Mouse (Mus musculus) heart, postnatal 0 days (tissue): ENCODE measurements around the gene Tpbg. TPM values are rescaled to one million over a fixed set of nuclear protein-coding genes. Genes with fewer than 3 reads are reported as not detected.

Experiments used
- ATAC-seq: fragments of 200-750 bp; cut with Nextera tagmentation; 2 replicates; pipeline ENCODE4 v1.8.0; 2017; ENCODE audit warnings: low read depth, moderate number of reproducible peaks, moderate library complexity; ENCODE audit not compliant: insufficient read depth
- DNase-seq: peaks from one replicate; pipeline ENCODE4 v3.0.0-alpha.2; 2016; ENCODE audit warnings: low spot score
- H3K27ac ChIP-seq: fragments of 300-500 bp; sonication (generic); 2 replicates; pipeline ENCODE4 v1.5.1; 2014; ENCODE audit warnings: low read depth, mild to moderate bottlenecking
- H3K27me3 ChIP-seq: fragments of 300-500 bp; sonication (generic); 2 replicates; pipeline ENCODE4 v1.6.1; 2014; ENCODE audit warnings: low read length, mixed read lengths; ENCODE audit not compliant: control insufficient read depth, insufficient read depth
- H3K36me3 ChIP-seq: fragments of 300-500 bp; sonication (generic); replicated peaks from 2 replicates; pipeline ENCODE4 v1.6.1; 2014; ENCODE audit warnings: low read length, mixed read lengths; ENCODE audit not compliant: control insufficient read depth, insufficient read depth
- H3K4me1 ChIP-seq: fragments of 300-500 bp; sonication (generic); 2 replicates; pipeline ENCODE4 v1.6.1; 2014; ENCODE audit warnings: antibody characterized with exemption; ENCODE audit not compliant: control insufficient read depth, insufficient read depth
- H3K4me2 ChIP-seq: fragments of 300-500 bp; sonication (generic); 2 replicates; pipeline ENCODE4 v1.6.1; 2014; ENCODE audit warnings: low read depth, mild to moderate bottlenecking, low read length, moderate library complexity
- H3K4me3 ChIP-seq: fragments of 300-500 bp; sonication (generic); 2 replicates; pipeline ENCODE4 v1.5.1; 2014; ENCODE audit warnings: low read depth, low read length
- H3K9ac ChIP-seq: fragments of 300-500 bp; sonication (generic); replicated peaks from 2 replicates; pipeline ENCODE4 v1.6.1; 2014; ENCODE audit warnings: low read depth, low read length, mixed read lengths
- H3K9me3 ChIP-seq: fragments of 300-500 bp; sonication (generic); replicated peaks from 2 replicates; pipeline ENCODE4 v1.6.1; 2016; ENCODE audit warnings: low read length; ENCODE audit not compliant: control insufficient read depth
- CTCF ChIP-seq: IDR thresholded peaks from 2 replicates; pipeline ENCODE4 v1.5.1; 2016; ENCODE audit warnings: antibody characterized with exemption, control low read depth, low read depth
- EP300 ChIP-seq: IDR thresholded peaks from 2 replicates; pipeline ENCODE4 v1.6.1; 2016; ENCODE audit warnings: antibody characterized with exemption, low read depth
- WGBS: fragments of 180-500 bp; shearing (Covaris S2); extraction: QIAGEN DNeasy Blood & Tissue Kit; methylation state at CpG from one replicate; pipeline ENCODE4 v1.1.7; 2014; 5-methylcytosine and 5-hydroxymethylcytosine counted together
- polyA plus RNA-seq: library from polyadenylated mRNA; unstranded; fragments of >200 nt; fragmentation: Nextera tagmentation; extraction: Ambion mirVana; gene quantifications from 2 replicates; pipeline ENCODE4 v1.2.1, GENCODE M21; 2015
- total RNA-seq: library from RNA; depleted of rRNA; stranded (reverse); fragments of >200 nt; gene quantifications from 2 replicates; pipeline ENCODE4 v1.2.3, GENCODE M21; 2014; ENCODE audit warnings: low replicate concordance

Tpbg gene
- total and polyA plus RNA-seq, 2 experiments from 2014 or later = 1.2 to 2.5 TPM

- WGBS = 79% methylated on average over 17 of the region's 17 CpGs
- Histone ChIP-seq H3K27ac (no peak overlapping the region), H3K27me3 (peaks cover 5% of the 10 kb centered on the region; the same call in 1 of the 2 replicates), H3K4me1 (no peaks in the 10 kb centered on the region), H3K4me2 (no peak overlapping the region), H3K9ac (no peak overlapping the region), H3K9me3 (no peaks in the 10 kb centered on the region), H3K4me3 (no peak overlapping the region), H3K36me3 (no peaks in the 10 kb centered on the region)
- DNase-seq = no peak
- TF ChIP-seq EP300 (no peak), CTCF (no peak)
- no peak for ATAC-seq
These were observed 6.4 kb upstream of the Tpbg start for GRCm38 (mm10) chr9:85835521-85836425.

GRCm38 (mm10) chr9:85839626-85840025 is 2.6 kb upstream of the Tpbg start:
- Histone ChIP-seq H3K27me3 (peaks cover 28% of the 10 kb centered on the region), H3K9ac (no peak overlapping the region), H3K4me3 (no peak overlapping the region), H3K36me3 (no peaks in the 10 kb centered on the region), H3K4me1 (no peaks in the 10 kb centered on the region), H3K27ac (no peak overlapping the region), H3K4me2 (no peak overlapping the region), H3K9me3 (no peaks in the 10 kb centered on the region)
- ATAC-seq (no peak), DNase-seq (no peak)
- 64% methylated on average over 3 of the region's 3 CpGs for WGBS
- no peak for TF ChIP-seq EP300
- no peak for TF ChIP-seq CTCF

GRCm38 (mm10) chr9:85841891-85842290 is 289 bp upstream of the Tpbg start:
- DNase-seq (peak; percentile 30), ATAC-seq (no peak)
- 0 out of 2 replicates have a peak, but pooled peaks have one; percentile 5 for TF ChIP-seq CTCF
- no peak for TF ChIP-seq EP300
- Histone ChIP-seq H3K4me1 (no peaks in the 10 kb centered on the region), H3K27ac (no peak overlapping the region), H3K36me3 (no peaks in the 10 kb centered on the region), H3K9me3 (no peaks in the 10 kb centered on the region), H3K27me3 (peaks cover 35% of the 10 kb centered on the region), H3K4me3 (peak overlapping the region; percentile 65), H3K9ac (peak overlapping the region; percentile 37; the same call in 1 of the 2 replicates), H3K4me2 (peak overlapping the region; percentile 99)
- under 1% methylated on average over 16 of the region's 16 CpGs for WGBS

- DNase-seq (no peak), ATAC-seq (peak; percentile 40)
- Histone ChIP-seq H3K27me3 (peaks cover 35% of the 10 kb centered on the region), H3K4me2 (peak overlapping the region; percentile 99), H3K9ac (peak overlapping the region; percentile 38; the same call in 1 of the 2 replicates), H3K27ac (no peak overlapping the region), H3K4me3 (peak overlapping the region; percentile 65), H3K4me1 (no peaks in the 10 kb centered on the region), H3K9me3 (no peaks in the 10 kb centered on the region), H3K36me3 (no peaks in the 10 kb centered on the region)
- WGBS = 0% methylated on average over 55 of the region's 65 CpGs
- TF ChIP-seq CTCF (no peak), EP300 (no peak)
These were observed 1.1 kb downstream of the Tpbg start for GRCm38 (mm10) chr9:85843031-85843890.

- 0 out of 2 replicates have a peak, but pooled peaks have one; percentile 15 for ATAC-seq
- TF ChIP-seq CTCF (no peak), EP300 (no peak)
- H3K27ac ChIP-seq = no peak overlapping the region
These were observed 1.9 kb downstream of the Tpbg start for GRCm38 (mm10) chr9:85843891-85844646.

More at GRCm38 (mm10) chr9:85843891-85844646, 1.9 kb downstream of the Tpbg start:
- H3K27me3 ChIP-seq = peaks cover 35% of the 10 kb centered on the region
- peak overlapping the region; percentile 65 for H3K4me3 ChIP-seq
- peak overlapping the region; percentile 99 for H3K4me2 ChIP-seq
- no peaks in the 10 kb centered on the region for H3K36me3 ChIP-seq
- DNase-seq = no peak
- WGBS = 4% methylated on average over 80 of the region's 80 CpGs
- H3K9ac ChIP-seq = peak overlapping the region; percentile 38; the same call in 1 of the 2 replicates
- H3K9me3 ChIP-seq = no peaks in the 10 kb centered on the region
- no peaks in the 10 kb centered on the region for H3K4me1 ChIP-seq
